In the genomic region with DNA sequence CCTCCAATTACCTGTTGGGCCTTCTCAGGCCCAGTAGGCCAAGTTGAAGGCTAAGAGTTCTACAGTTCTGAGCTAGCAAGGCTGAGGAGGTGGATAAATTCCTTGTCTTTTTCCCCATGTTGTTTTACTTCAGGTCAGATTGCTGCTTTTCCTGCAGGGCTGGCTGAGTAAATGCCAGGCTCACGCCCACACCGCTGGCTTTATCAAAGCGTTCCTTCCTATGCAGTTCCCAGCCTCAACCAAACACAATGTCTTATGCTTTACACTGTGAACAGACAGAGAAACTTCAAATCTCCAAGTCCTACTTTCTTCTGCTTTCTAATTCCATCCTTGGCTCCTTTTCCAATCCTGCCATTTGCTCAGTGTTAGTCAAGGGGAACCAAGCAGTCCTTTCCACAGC, we compare ENCODE assay signal across 24 mouse cellular contexts.
A peak's percentile ranks its signal among the peaks of the same experiment; 100 is the strongest.
DNase-seq lines count a peak whose midpoint lies in the region; ATAC-seq lines count a peak whose summit lies in the region.
"Had no signal": no experiment of that assay in that cellular context is flagged by ENCODE, and none has a peak within 500 bp of the region (broad histone marks: within the 10 kb centered on the region; RNA-seq: fewer than 3 reads in every experiment).

No protein-coding gene starts in this region.

- H3K27me3 ChIP-seq in heart, embryonic 13.5 days (replicated peaks): no peaks in the 10 kb centered on the region
- H3K27me3 ChIP-seq: embryonic facial prominence, embryonic 15.5 days; forebrain, embryonic 15.5 days; intestine, embryonic 15.5 days; liver, embryonic 13.5 days; megakaryocyte, embryonic 14.5 days; midbrain, embryonic 13.5 days had no signal

- no peak for DNase-seq in heart, postnatal 25 days (ENCODE audit: low spot score)
- DNase-seq in brain, adult 2 months (ENCODE audit: low read depth, low spot score): peak; percentile 89
- peak; percentile 31 for DNase-seq in layer of hippocampus, adult 9-11 months
- peak; percentile 24 for DNase-seq in right cerebral cortex, postnatal 14 days
- DNase-seq in lung, adult 18-20 months: no peak
- no peak for DNase-seq in embryo, embryonic 11 days
- DNase-seq: adrenal gland, adult 2 months; cerebellum, adult 18-20 months; cerebellum, postnatal 36 days; gastrocnemius, adult 2 months; kidney, adult 8-10 months; kidney, postnatal 10 days; liver, embryonic 13.5 days; lung, embryonic 14.5 days; lung, postnatal 36 days had no signal

- ATAC-seq in heart, embryonic 13.5 days (ENCODE audit: extremely low read depth, insufficient number of reproducible peaks, low FRiP score, low TSS enrichment): no peak
- ATAC-seq: forebrain, embryonic 15.5 days; hindbrain, embryonic 16.5 days; intestine, embryonic 15.5 days; Patski had no signal

- peak overlapping the region; percentile 17; the same call in 1 of the 2 replicates for H3K27ac ChIP-seq in heart, embryonic 13.5 days (replicated peaks)
- H3K27ac ChIP-seq: embryonic facial prominence, embryonic 15.5 days; forebrain, embryonic 15.5 days; gastrocnemius, adult 2 months; hindbrain, embryonic 10.5 days; intestine, embryonic 15.5 days; liver, embryonic 13.5 days; midbrain, embryonic 13.5 days had no signal

- H3K4me1 ChIP-seq in heart, embryonic 13.5 days: peaks cover 8% of the 10 kb centered on the region; the same call in 1 of the 2 replicates
- H3K4me1 ChIP-seq: forebrain, embryonic 15.5 days; liver, embryonic 13.5 days; megakaryocyte, embryonic 14.5 days had no signal

- H3K36me3 ChIP-seq in heart, embryonic 13.5 days: no peaks in the 10 kb centered on the region
- H3K36me3 ChIP-seq: embryonic facial prominence, embryonic 15.5 days; forebrain, embryonic 15.5 days; hindbrain, embryonic 10.5 days; intestine, embryonic 15.5 days; liver, embryonic 13.5 days; midbrain, embryonic 13.5 days had no signal

- intact Hi-C loops in heart, postnatal 25 days (cut with DNase I): no loop called here

- no peak overlapping the region for H3K4me3 ChIP-seq in heart, embryonic 13.5 days
- H3K4me3 ChIP-seq: embryonic facial prominence, embryonic 15.5 days; forebrain, embryonic 15.5 days; gastrocnemius, adult 2 months; hindbrain, embryonic 10.5 days; intestine, embryonic 15.5 days; liver, embryonic 13.5 days; megakaryocyte, embryonic 14.5 days; midbrain, embryonic 13.5 days had no signal

- no peak overlapping the region for H3K9ac ChIP-seq in heart, embryonic 13.5 days
- H3K9ac ChIP-seq: embryonic facial prominence, embryonic 15.5 days; forebrain, embryonic 15.5 days; intestine, embryonic 15.5 days; liver, embryonic 13.5 days; lung, embryonic 14.5 days; midbrain, embryonic 13.5 days had no signal

- H3K4me2 ChIP-seq in heart, embryonic 13.5 days: no peak overlapping the region
- H3K4me2 ChIP-seq: embryonic facial prominence, embryonic 15.5 days; forebrain, embryonic 15.5 days; intestine, embryonic 15.5 days; liver, embryonic 13.5 days; lung, embryonic 14.5 days; midbrain, embryonic 13.5 days had no signal

- no peaks in the 10 kb centered on the region for H3K9me3 ChIP-seq in heart, embryonic 13.5 days
- H3K9me3 ChIP-seq: embryonic facial prominence, embryonic 15.5 days; forebrain, embryonic 15.5 days; hindbrain, embryonic 10.5 days; intestine, embryonic 15.5 days; liver, embryonic 13.5 days; megakaryocyte, embryonic 14.5 days; midbrain, embryonic 13.5 days had no signal

- WGBS in heart, embryonic 13.5 days: 52% methylated on average over 3 of the region's 3 CpGs

Comparison
In these comparisons a context has a peak if more than half of its experiments do, and no peak if none do; other contexts are left out.
1. DNase-seq: peak in brain, adult 2 months (single experiment), layer of hippocampus, adult 9-11 months (single experiment) and right cerebral cortex, postnatal 14 days (single experiment); none in heart, postnatal 25 days (single experiment), lung, adult 18-20 months (0 of 2) and embryo, embryonic 11 days (single experiment).